Mouse (Mus musculus) gastrocnemius, adult 2 months (tissue): ENCODE data around the gene Cdca3. TPM values are rescaled to one million over a fixed set of nuclear protein-coding genes. Genes with fewer than 3 reads are reported as not detected.
A peak's percentile ranks its signal among the peaks of the same experiment; 100 is the strongest.
"Not testable (repeated sequence)": the region's sequence is repeated elsewhere in the genome, so short reads cannot be mapped to it uniquely, and the experiment has no call there.

Source experiments
- DNase-seq: peaks from one replicate; pipeline ENCODE4 v3.0.0; 2022
- H3K27ac ChIP-seq: fragments of 200-600 bp; 2 replicates; pipeline ENCODE4 v1.8.1; 2022; ENCODE audit warnings: mild to moderate bottlenecking
- H3K4me3 ChIP-seq: fragments of 200-600 bp; 2 replicates; pipeline ENCODE4 v1.8.1; 2022; ENCODE audit warnings: mild to moderate bottlenecking, moderate library complexity
- CTCF ChIP-seq: fragments of 200-600 bp; IDR thresholded peaks from 2 replicates; pipeline ENCODE4 v1.8.1; 2022; ENCODE audit warnings: antibody characterized with exemption, mild to moderate bottlenecking, moderate library complexity
- intact Hi-C: fragments of 180-260 bp; cut with DNase I; formaldehyde crosslinking; loops from one replicate; pipeline ENCODE4 v1.15.1; 2025
- total RNA-seq, 2 experiments: library from RNA; stranded (reverse); gene quantifications; 2 replicates each; pipeline ENCODE4 v1.2.3; 2021

Gene Cdca3
- total RNA-seq, 2 experiments from 2014 or later, result 0.26 to 0.31 TPM

DNA sequence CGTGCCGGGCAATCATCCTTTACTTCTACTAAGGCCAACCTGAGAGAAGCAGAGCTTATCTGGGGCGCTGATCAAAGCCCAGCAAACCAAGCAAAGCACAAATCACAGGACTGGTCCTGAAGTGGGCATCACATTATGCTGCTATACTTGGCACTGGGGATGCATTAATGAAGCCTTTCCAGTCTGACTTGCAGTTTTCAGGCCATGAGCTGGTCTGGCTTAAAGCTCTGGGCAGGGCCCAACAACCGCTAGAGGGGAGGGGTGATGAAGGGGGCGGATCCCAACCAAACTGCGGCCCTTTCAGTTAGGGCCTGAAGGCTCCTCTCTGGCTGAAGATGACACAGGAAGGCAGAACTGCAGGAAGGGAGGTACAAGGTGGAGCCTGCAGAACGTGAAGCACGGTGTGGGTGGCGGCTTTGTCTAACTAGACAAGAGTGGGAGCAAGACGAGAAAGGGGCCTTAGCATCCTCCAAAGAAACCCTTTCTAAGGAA is 1.2 kb upstream of the Cdca3 start:
- intact Hi-C loops, result loop anchor here (2.0 kb wide), 1 partner anchor 13 kb away; the partner anchor contains the start of gene Tpi1
- no peak for TF ChIP-seq CTCF
- Histone ChIP-seq H3K27ac (peak overlapping the region; percentile 95), H3K4me3 (peak overlapping the region; percentile 83)
- DNase-seq, result peak; percentile 56

DNA sequence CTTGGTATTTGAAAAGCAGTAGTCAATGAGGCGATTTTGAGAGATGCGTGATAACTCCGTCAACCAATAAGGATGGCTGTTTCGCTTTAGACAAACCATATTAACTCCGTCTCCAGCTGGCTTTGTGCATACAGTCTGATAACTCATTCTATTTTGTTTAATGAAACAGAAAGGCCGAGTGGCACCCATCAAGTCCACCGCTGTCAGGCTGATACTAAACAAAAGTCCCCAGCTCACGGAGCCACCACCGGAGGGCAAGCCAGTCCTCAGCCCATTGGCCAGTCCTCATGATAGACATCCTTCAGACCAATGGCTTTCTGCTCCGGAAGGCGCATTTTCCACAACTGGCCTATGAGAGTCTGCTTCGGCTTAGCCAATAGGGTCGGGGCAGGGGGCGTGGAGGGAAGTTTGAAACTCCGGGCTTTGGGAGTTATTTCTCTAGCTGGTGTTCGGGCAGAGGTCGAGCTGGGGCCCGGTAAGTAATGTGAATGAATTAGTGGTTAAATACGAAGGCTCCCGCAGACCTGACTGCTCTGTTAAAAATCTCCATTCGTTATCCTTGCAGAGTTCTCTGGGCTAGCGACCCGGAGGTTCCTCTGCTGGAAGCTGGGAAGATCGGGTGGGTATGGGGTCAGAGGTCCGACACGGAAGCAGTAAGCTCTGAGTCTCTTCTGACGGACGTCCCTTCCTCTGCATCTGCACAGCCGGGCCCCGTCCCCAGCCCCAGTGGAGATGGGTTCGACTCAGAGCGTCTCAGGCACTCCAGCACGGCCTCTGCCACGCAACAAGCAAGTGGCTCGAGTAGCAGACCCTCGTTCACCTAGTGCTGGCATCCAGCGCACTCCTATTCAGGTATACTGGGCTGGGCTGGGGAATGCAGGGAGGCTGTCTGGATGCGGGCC is 703 bp downstream of the Cdca3 start:
- peak; percentile 95 for DNase-seq
- peak overlapping the region; percentile 83 for H3K4me3 ChIP-seq
- H3K27ac ChIP-seq, result peak overlapping the region; percentile 95
- intact Hi-C loops, result loop anchor here (1.0 to 2.0 kb wide), 2 partner anchors 15 to 135 kb away; partner anchors contain the start of genes Cops7a and Tpi1
- TF ChIP-seq CTCF, result peak; percentile 14; the same call in 1 of the 2 replicates

DNA sequence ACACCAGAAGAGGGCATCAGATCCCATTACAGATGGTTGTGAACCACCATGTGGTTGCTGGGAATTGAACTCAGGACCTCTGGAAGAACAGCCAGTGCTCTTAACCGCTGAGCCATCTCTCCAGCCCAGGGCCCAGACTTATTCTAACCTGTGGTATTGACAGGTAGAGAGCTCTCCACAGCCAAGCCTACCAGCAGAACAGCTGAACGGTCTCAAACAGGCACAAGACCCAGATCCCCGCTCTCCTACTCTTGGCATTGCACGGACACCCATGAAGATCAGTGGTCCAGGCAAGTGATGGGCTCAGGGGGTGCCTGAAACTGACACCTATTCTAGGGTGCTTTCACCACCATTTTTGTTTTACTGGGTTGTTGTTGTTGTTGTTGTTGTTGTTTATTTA is 1.9 kb downstream of the Cdca3 start:
- H3K27ac ChIP-seq, H3K4me3 ChIP-seq, intact Hi-C loops, DNase-seq: not testable (repeated sequence)

DNA sequence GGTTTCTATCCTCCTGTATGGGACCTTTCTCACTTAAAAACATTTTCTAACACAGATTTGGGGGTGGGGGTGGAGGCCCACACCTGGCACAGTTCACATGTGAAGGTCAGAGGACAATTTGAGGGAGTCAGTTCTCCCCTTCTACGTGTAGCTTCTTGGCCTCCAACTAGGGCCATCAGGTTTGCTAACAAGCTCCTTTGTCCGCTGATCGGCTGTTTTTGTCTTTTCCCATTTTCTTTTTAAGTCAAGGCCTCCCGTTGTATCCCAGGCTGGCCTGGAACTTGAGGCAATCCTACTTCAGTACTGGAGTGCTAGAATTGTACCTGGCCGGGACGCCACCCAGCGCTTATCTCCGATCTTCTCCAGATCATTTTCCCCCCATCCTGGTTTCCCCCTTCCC is 2.3 kb downstream of the Cdca3 start:
- no peak overlapping the region for H3K27ac ChIP-seq
- no peak for TF ChIP-seq CTCF
- intact Hi-C loops, result no loop called here
- H3K4me3 ChIP-seq, result no peak overlapping the region
- DNase-seq, result no peak

DNA sequence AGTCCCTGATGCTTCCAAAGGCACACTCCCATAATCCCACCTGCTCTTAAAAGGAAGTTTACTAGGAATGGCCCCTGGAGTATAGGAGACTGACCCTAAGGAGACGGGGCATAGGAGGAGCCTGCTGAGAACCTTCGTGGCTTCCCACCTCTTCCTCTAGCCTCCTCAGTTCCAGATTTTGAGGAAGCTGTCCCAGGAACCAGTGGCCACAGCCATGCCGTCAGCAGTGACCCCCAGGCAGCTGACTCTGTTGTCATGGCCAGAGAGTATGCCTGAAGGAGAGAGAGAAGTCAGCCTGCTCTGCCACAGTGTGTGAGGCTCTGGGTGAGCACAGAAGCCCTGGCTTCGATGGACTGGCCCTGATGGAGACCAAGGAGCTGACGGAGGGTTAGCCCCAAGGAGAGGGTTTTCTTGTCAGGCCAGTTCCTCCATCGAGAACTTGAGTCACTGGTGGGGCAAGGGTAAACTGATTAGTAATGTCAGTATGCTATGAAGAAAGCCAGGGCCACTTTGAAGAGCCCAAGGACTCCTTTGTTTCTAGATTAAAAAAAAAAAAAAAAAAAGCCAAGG is 5.2 kb downstream of the Cdca3 start:
- intact Hi-C loops, result no loop called here
- no peak overlapping the region for H3K27ac ChIP-seq
- no peak overlapping the region for H3K4me3 ChIP-seq
- TF ChIP-seq CTCF, result no peak
- no peak for DNase-seq

DNA sequence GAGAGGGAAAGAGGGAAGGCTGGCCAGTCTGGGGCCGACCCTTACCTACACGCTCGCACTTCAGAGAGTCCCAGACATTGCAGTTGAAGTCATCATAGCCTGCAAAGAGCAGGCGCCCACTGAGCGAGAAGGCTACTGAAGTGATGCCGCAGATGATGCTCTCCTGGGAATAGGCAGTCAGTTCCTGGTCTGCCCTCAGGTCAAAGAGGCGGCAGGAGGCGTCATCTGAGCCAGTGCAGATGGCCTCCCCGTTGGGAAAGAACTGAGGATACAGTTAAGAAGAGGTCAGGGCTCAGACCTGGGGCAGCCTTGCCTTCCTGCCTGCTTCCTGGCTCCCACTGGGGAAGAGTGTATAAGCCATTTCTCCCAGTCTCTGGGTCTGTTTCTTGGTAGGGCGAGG is 6.2 kb downstream of the Cdca3 start:
- TF ChIP-seq CTCF, result no peak
- H3K27ac ChIP-seq, result no peak overlapping the region
- H3K4me3 ChIP-seq, result no peak overlapping the region
- intact Hi-C loops, result no loop called here
- DNase-seq, result no peak

DNA sequence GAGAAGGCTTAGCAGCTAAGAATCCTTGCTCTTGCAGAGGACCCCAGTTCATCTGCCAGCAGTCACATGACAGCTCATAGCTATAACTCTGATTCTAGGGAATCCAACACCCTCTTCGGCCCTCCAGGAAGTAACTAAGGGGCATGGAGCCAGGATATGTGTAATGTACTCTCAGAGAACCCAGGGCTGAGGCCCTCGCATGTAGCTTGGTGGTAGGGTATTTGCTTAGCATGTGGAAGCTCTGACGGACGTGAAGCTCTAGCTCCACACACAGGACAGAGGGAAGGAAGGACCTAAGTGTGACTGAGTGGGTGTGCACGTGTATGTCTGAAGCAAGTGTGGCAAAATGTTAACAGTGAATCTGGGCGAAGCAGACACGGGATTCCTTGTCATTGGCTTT is 7.1 kb downstream of the Cdca3 start:
- Histone ChIP-seq H3K27ac (no peak overlapping the region), H3K4me3 (no peak overlapping the region)
- DNase-seq, result no peak
- intact Hi-C loops, result no loop called here
- TF ChIP-seq CTCF, result no peak

DNA sequence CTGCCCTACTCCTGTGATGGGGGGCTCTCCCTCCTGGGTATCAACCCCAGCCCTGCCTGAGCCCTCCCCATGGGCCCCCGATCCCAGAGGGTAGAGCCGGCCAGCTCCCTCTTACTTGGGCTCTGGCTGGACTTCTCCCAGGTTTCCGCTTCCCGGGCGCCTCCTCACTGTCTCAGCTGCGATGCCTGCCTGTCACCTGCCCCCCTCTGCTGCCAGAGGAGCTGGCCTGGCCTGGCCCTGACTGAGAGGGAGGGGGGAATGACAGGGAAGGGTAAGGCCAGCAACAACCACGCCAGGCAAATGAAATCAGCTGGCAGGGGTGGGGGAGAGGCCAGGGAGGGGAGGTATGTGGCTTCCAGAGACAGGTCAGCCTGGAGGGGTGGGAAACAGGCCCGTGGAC is 10.5 kb downstream of the Cdca3 start:
- DNase-seq, result peak; percentile 86
- Histone ChIP-seq H3K4me3 (peak overlapping the region; percentile 34), H3K27ac (peak overlapping the region; percentile 73)
- no peak for TF ChIP-seq CTCF
- intact Hi-C loops, result no loop called here

DNA sequence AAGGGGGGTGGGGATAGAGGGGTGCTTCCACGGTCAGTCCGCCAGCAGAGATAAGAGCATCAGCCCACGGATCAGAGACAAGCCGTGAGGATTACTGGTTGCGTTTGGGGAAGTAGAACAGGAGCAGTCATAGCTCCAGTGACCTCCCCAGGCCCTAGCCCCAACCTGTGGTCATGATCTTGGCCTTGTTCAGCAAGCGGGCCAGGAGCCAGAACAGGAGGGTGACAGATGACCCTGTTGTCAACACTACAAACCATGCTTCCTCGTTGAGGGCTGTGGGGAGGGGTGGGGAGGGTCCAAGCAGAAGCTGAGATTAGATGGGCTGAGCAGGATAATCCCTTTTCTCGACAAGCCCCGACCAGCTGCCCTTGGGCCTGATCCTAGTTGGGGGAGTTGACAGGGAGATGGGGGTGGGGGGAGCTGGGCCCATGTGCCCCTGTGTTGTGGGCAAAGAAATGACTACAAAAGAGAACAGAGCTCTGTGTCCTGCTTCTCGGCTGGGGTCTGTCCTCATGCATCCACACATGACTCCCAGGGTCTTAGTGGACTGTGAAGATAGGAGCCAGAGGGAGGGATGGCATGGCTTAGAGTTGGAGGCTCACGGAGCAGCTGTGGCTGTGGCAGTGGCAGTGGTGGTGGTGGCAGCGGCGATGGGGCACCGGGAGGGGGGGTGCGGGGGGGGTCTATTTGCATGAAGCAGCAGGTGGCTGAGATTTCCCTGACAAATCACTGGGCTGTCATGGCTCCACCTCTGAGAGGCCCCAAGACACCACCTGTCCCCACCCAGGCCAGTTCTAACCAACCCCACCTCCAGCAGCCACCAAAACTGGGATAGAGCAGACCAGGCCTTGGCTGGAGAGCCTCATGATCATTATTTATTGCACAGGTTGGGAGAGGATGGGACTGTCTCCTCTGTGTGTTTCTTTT is 11.2 kb downstream of the Cdca3 start, which contains the start of gene Gnb3:
Gene Gnb3 (minus strand): TSS at position 35 of the 927 bp plus-strand sequence.
- Histone ChIP-seq H3K4me3 (peak within 1 kb of the TSS; percentile 34), H3K27ac (peak within 1 kb of the TSS; percentile 73)
- TF ChIP-seq CTCF, result no peak
- no peak for DNase-seq
- intact Hi-C loops, result no loop called here

DNA sequence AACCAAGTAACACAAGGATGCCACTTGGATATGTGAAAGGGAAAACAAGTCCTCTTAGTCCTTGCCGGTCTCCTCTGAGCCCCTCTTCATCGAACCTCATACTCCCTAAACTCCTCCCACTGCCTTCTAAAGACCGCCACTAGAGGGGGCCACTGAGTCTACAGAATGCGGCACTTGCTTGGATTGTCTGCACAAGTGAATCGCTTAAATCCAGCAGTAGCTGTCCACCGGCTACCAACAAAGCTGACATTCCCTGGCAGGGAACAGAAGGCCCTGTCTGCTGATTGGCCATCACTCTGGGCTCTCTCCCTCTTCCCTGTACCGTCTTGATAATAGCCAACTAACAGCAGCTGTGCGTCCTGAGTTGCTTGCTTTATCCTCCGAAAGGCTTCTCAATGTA is 18.0 kb downstream of the Cdca3 start:
- peak; percentile 91 for DNase-seq
- Histone ChIP-seq H3K27ac (no peak overlapping the region; the same call in 1 of the 2 replicates), H3K4me3 (peak overlapping the region; percentile 38; the same call in 1 of the 2 replicates)
- intact Hi-C loops, result no loop called here
- no peak; the same call in 1 of the 2 replicates for TF ChIP-seq CTCF

DNA sequence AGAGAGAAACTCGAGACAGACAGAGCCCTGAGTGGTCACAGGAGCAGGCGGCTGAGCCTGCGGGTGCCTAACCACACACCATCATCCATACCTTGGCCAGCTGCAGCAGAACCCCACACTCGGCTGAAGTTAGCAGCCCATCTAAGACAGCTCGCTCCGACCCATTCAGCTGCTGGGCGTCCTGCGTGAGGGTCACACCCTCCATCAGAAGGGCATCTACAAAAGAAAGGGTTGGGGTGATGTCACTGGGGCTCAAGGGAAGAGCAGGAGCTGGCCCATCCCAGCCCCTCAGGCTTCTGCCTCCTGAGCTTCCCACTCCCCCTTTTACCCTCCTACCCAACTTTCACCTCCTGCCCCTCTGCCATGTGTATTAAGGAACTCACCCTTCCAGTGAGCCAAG is 21.2 kb downstream of the Cdca3 start:
- intact Hi-C loops, result loop anchor here (10.0 kb wide), 1 partner anchor 114 kb away; the partner anchor contains the start of gene Cops7a
- Histone ChIP-seq H3K27ac (no peak overlapping the region), H3K4me3 (no peak overlapping the region)
- DNase-seq, result no peak
- TF ChIP-seq CTCF, result no peak

DNA sequence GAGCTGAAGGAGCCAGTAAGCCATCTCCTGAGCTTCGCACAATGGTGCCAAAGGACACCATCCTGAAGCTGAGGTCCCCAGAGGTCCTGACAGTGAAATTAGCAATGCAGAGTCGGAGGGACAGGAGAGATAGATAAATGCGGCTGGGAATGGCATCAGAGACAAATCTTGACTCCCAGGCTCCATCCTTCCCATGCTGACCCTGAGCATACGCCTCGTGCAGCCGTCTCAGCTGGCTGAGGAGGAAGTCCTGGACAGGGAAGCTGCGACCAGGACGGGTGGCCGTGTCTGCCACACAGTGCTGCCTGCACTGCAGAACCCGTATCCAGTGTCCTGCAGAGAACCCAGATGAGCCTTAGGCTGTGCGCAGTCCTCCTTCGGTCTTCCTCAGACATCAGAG is 25.3 kb downstream of the Cdca3 start:
- no peak for DNase-seq
- intact Hi-C loops, result loop anchor here (5.0 to 10.0 kb wide), 2 partner anchors 48 to 110 kb away; partner anchors contain the start of gene Cops7a
- TF ChIP-seq CTCF, result no peak
- Histone ChIP-seq H3K4me3 (no peak overlapping the region), H3K27ac (no peak overlapping the region)
